ENCODE assay signal across 15 mouse cellular contexts in genomic region chr2:145905156-145905555, GRCm38 (mm10). TPM values are rescaled to one million over a fixed set of nuclear protein-coding genes. Genes with fewer than 3 reads are reported as not detected.
DNase-seq lines count a peak whose midpoint lies in the region; ATAC-seq and TF ChIP-seq lines count a peak whose summit lies in the region.
"Had no signal": no experiment of that assay in that cellular context is flagged by ENCODE, and none has a peak within 500 bp of the region (broad histone marks: within the 10 kb centered on the region; RNA-seq: fewer than 3 reads in every experiment).

No protein-coding gene starts in this region.

- dilution Hi-C loops in CH12.LX (cut with MboI; ENCODE audit: extremely low pct_ligation_motif_present, extremely low pct_unique_long_range_greater_than_20kb, low sequenced_read_pairs): no loop called here

- TF ChIP-seq POLR2A in CH12.LX (IDR thresholded peaks at IDR 0.05; ENCODE audit: low read depth, low read length): peak; percentile 44

- no peak overlapping the region for H3K27ac ChIP-seq in kidney, postnatal 0 days
- peak overlapping the region; percentile 60 for H3K27ac ChIP-seq in CH12.LX (ENCODE audit: insufficient read depth, low read depth)
- H3K27ac ChIP-seq in limb, embryonic 13.5 days: no peak overlapping the region
- no peak overlapping the region for H3K27ac ChIP-seq in intestine, postnatal 0 days (ENCODE audit: low read depth, low read length)
- H3K27ac ChIP-seq: liver, embryonic 14.5 days had no signal

- 0 out of 2 replicates have a peak overlapping the region, but pooled peaks have one; percentile 64 for H3K4me2 ChIP-seq in kidney, postnatal 0 days (ENCODE audit: low read length)
- H3K4me2 ChIP-seq in CH12.LX (ENCODE audit: insufficient read depth, low read depth, poor library complexity, severe bottlenecking): peak overlapping the region; percentile 84
- peak overlapping the region; percentile 78; the same call in 1 of the 2 replicates for H3K4me2 ChIP-seq in limb, embryonic 13.5 days (replicated peaks)
- no peak overlapping the region for H3K4me2 ChIP-seq in intestine, postnatal 0 days (replicated peaks; ENCODE audit: low read depth)

- TF ChIP-seq RAD21 in CH12.LX (IDR thresholded peaks at IDR 0.05; ENCODE audit: low read depth, low read length): no peak

- no peak overlapping the region for H3K9ac ChIP-seq in kidney, postnatal 0 days (ENCODE audit: low read depth, low read length)
- H3K9ac ChIP-seq in CH12.LX (ENCODE audit: insufficient read depth, low read depth): peak overlapping the region; percentile 84; the same call in 1 of the 2 replicates
- H3K9ac ChIP-seq in limb, embryonic 13.5 days: no peak overlapping the region
- no peak overlapping the region for H3K9ac ChIP-seq in intestine, postnatal 0 days (ENCODE audit: low read depth, low read length)
- H3K9ac ChIP-seq: liver, embryonic 14.5 days had no signal

- H3K27me3 ChIP-seq in kidney, postnatal 0 days (ENCODE audit: insufficient read depth, low read length): no peaks in the 10 kb centered on the region
- no peaks in the 10 kb centered on the region for H3K27me3 ChIP-seq in CH12.LX (replicated peaks)
- H3K27me3 ChIP-seq in limb, embryonic 13.5 days: no peaks in the 10 kb centered on the region
- no peaks in the 10 kb centered on the region for H3K27me3 ChIP-seq in intestine, postnatal 0 days (replicated peaks; ENCODE audit: control insufficient read depth, insufficient read depth, low read length)

- no peaks in the 10 kb centered on the region for H3K9me3 ChIP-seq in kidney, postnatal 0 days (replicated peaks; ENCODE audit: low read length)
- H3K9me3 ChIP-seq in CH12.LX (replicated peaks; ENCODE audit: low read length): no peaks in the 10 kb centered on the region
- no peaks in the 10 kb centered on the region for H3K9me3 ChIP-seq in limb, embryonic 13.5 days
- H3K9me3 ChIP-seq in intestine, postnatal 0 days (ENCODE audit: control insufficient read depth): no peaks in the 10 kb centered on the region

- no peak overlapping the region for H3K4me3 ChIP-seq in kidney, postnatal 0 days (replicated peaks; ENCODE audit: low read depth, low read length)
- peak overlapping the region in 2 of 3 experiments; percentile 85 to 97 for H3K4me3 ChIP-seq in CH12.LX (replicated peaks in 1 of 3; ENCODE audit: low read depth in 2 of 3, low read length in 2 of 3, poor library complexity in 1 of 3)
- H3K4me3 ChIP-seq in limb, embryonic 13.5 days: no peak overlapping the region
- no peak overlapping the region for H3K4me3 ChIP-seq in intestine, postnatal 0 days (ENCODE audit: low read depth, low read length)

- ATAC-seq in kidney, postnatal 0 days (replicated peaks; ENCODE audit: low FRiP score, low read depth): no peak
- no peak for ATAC-seq in limb, embryonic 13.5 days (ENCODE audit: low FRiP score, low read depth)
- no peak for ATAC-seq in intestine, postnatal 0 days
- ATAC-seq: midbrain, embryonic 16.5 days had no signal

- H3K79me2 ChIP-seq in CH12.LX (replicated peaks; ENCODE audit: control insufficient read depth, extremely low read depth, insufficient read depth, poor library complexity, severe bottlenecking): peaks cover 68% of the 10 kb centered on the region

- WGBS in kidney, postnatal 0 days: 75% methylated on average over 6 of the region's 6 CpGs
- WGBS in limb, embryonic 13.5 days: 83% methylated on average over 6 of the region's 6 CpGs
- WGBS in intestine, postnatal 0 days: 71% methylated on average over 6 of the region's 6 CpGs

- peaks cover 14% of the 10 kb centered on the region for H3K4me1 ChIP-seq in kidney, postnatal 0 days (replicated peaks; ENCODE audit: insufficient read depth, low read length)
- peaks cover 5 to 51% of the 10 kb centered on the region in 2 experiments for H3K4me1 ChIP-seq in CH12.LX (ENCODE audit: control insufficient read depth in 1 of 2, insufficient read depth in 2 of 2)
- peaks cover 19% of the 10 kb centered on the region for H3K4me1 ChIP-seq in limb, embryonic 13.5 days
- peaks cover 7% of the 10 kb centered on the region; the same call in 1 of the 2 replicates for H3K4me1 ChIP-seq in intestine, postnatal 0 days (replicated peaks; ENCODE audit: control insufficient read depth, insufficient read depth, low read length)

- peak; percentile 11 for DNase-seq in cerebellum, adult 9-11 months
- DNase-seq in cerebellum, postnatal 25 days: no peak
- no peak for DNase-seq in kidney, postnatal 0 days (ENCODE audit: low spot score)
- DNase-seq in kidney, postnatal 4 days: no peak
- peak; percentile 94 for DNase-seq in CH12.LX (ENCODE audit: extremely low read depth)
- no peak for DNase-seq in left cerebral cortex, postnatal 10 days (ENCODE audit: extremely low spot score in 1 of 2, low spot score in 2 of 2)
- DNase-seq: cerebellum, postnatal 36 days; layer of hippocampus, adult 9-11 months; spleen, adult 18-20 months; thymus, postnatal 14 days had no signal

- intact Hi-C loops in left cerebral cortex, postnatal 10 days (cut with DNase I): no loop called here

- no peak for TF ChIP-seq CTCF in kidney, postnatal 0 days (IDR thresholded peaks at IDR 0.05; ENCODE audit: low read depth)
- peak in 1 of 2 experiments; percentile 21; a peak in 2 of 4 replicates for TF ChIP-seq CTCF in CH12.LX (conservative IDR thresholded peaks at IDR 0.05 in 1 of 2, IDR thresholded peaks at IDR 0.05 in 1 of 2; ENCODE audit: low read depth in 2 of 2, low read length in 2 of 2)
- TF ChIP-seq CTCF in intestine, postnatal 0 days (IDR thresholded peaks at IDR 0.05; ENCODE audit: low read depth): no peak

- no peaks in the 10 kb centered on the region for H3K36me3 ChIP-seq in kidney, postnatal 0 days (ENCODE audit: insufficient read depth, low read length)
- H3K36me3 ChIP-seq in CH12.LX (replicated peaks in 1 of 2; ENCODE audit: control insufficient read depth in 1 of 2, insufficient read depth in 1 of 2, low read length in 1 of 2): peaks cover 16 to 36% of the 10 kb centered on the region in 2 experiments
- H3K36me3 ChIP-seq in limb, embryonic 13.5 days: peaks cover 27% of the 10 kb centered on the region
- H3K36me3 ChIP-seq in intestine, postnatal 0 days (ENCODE audit: control insufficient read depth, insufficient read depth): peaks cover 3% of the 10 kb centered on the region; the same call in 1 of the 2 replicates

- peak; percentile 94 for TF ChIP-seq EP300 in CH12.LX (IDR thresholded peaks at IDR 0.05; ENCODE audit: low read length)

- in situ Hi-C loops in CH12.LX (cut with MboI; ENCODE audit: low pct_ligation_motif_present, low pct_unique_long_range_greater_than_20kb, low sequenced_read_pairs): no loop called here

TF ChIP-seq in CH12.LX, 34 proteins besides CTCF, POLR2A, EP300 and RAD21 (continues in another document):
- TF ChIP-seq MYC (IDR thresholded peaks at IDR 0.05; ENCODE audit: low read depth, low read length) (peak; percentile 24; the same call in 1 of the 2 replicates), UBTF (IDR thresholded peaks at IDR 0.05; ENCODE audit: low read depth, low read length) (no peak), ELF1 (IDR thresholded peaks at IDR 0.05; ENCODE audit: low read depth, low read length) (no peak; the same call in 1 of the 2 replicates), ZKSCAN1 (IDR thresholded peaks at IDR 0.05; ENCODE audit: borderline replicate concordance, low read depth, low read length) (no peak), CHD2 (IDR thresholded peaks at IDR 0.05; ENCODE audit: low read length) (no peak; the same call in 1 of the 2 replicates), USF1 (IDR thresholded peaks at IDR 0.05; ENCODE audit: low read depth, low read length) (no peak), CHD1 (IDR thresholded peaks at IDR 0.05; ENCODE audit: low read depth, low read length) (no peak), POLR2AphosphoS2 (IDR thresholded peaks at IDR 0.05; ENCODE audit: low read depth, low read length) (no peak), JUN (IDR thresholded peaks at IDR 0.05; ENCODE audit: insufficient read depth, low read depth, low read length) (peak; percentile 97), SIN3A (IDR thresholded peaks at IDR 0.05; ENCODE audit: low read length) (peak; percentile 77), E2F4 (IDR thresholded peaks at IDR 0.05; ENCODE audit: insufficient replicate concordance, low read depth, low read length) (no peak), RCOR1 (conservative IDR thresholded peaks at IDR 0.05; ENCODE audit: low read depth, low read length) (peak; percentile 64; the same call in 1 of the 2 replicates), HCFC1 (IDR thresholded peaks at IDR 0.05; ENCODE audit: low read depth, low read length) (0 out of 2 replicates have a peak, but pooled peaks have one; percentile 18), ZMIZ1 (IDR thresholded peaks at IDR 0.05; ENCODE audit: low read depth, low read length) (no peak), KAT2A (IDR thresholded peaks at IDR 0.05; ENCODE audit: insufficient replicate concordance, low read length) (no peak), ETS1 (conservative IDR thresholded peaks at IDR 0.05; ENCODE audit: low read depth, low read length) (peak; percentile 98)

RNA-seq across cellular contexts. Expression of gene Naa20, which starts 3.3 kb away (rescaled TPM):
- 203 and 212 TPM in 2 replicates for polyA plus RNA-seq in kidney, postnatal 0 days (2015; fragmentation: Nextera tagmentation; extraction: Ambion mirVana)
- 79.8 and 102 TPM in 2 replicates for total RNA-seq in CH12.LX (2012; rRNA removed)
- 264 and 327 TPM in 2 replicates for total RNA-seq in CH12.LX (2014; rRNA removed)
- 121 and 136 TPM in 2 replicates for polyA plus RNA-seq in CH12.LX (2012; ENCODE audit: insufficient read length, low read depth)
- 163 and 165 TPM in 2 replicates for polyA plus RNA-seq in limb, embryonic 13.5 days (2015; fragmentation: Nextera tagmentation; extraction: Ambion mirVana)
- total RNA-seq in left cerebral cortex, postnatal 10 days (2021): 10 to 100 TPM; 77.9 to 81.4 TPM
- polyA plus RNA-seq in intestine, postnatal 0 days (2015; fragmentation: Nextera tagmentation; extraction: Ambion mirVana): 100 and 106 TPM in 2 replicates

RNA-seq across cellular contexts. Expression of gene Cfap61, which starts 29.4 kb away (rescaled TPM):
- 0.32 and 0.51 TPM in 2 replicates for polyA plus RNA-seq in kidney, postnatal 0 days (2015; fragmentation: Nextera tagmentation; extraction: Ambion mirVana)
- total RNA-seq in CH12.LX (2012; rRNA removed): not detected in 2 replicates
- 0.41 TPM in 1 of 2 replicates, not detected in the other for total RNA-seq in CH12.LX (2014; rRNA removed)
- 0.34 and 0.70 TPM in 2 replicates for polyA plus RNA-seq in CH12.LX (2012; ENCODE audit: insufficient read length, low read depth)
- polyA plus RNA-seq in limb, embryonic 13.5 days (2015; fragmentation: Nextera tagmentation; extraction: Ambion mirVana): 0.13 and 0.24 TPM in 2 replicates
- 1 to 10 TPM; 3.8 to 3.9 TPM for total RNA-seq in left cerebral cortex, postnatal 10 days (2021)
- polyA plus RNA-seq in intestine, postnatal 0 days (2015; fragmentation: Nextera tagmentation; extraction: Ambion mirVana): 0.08 TPM in 1 of 2 replicates, not detected in the other
- total RNA-seq: gastrocnemius, adult 8-10 months had no signal
- polyA plus RNA-seq: liver, embryonic 14.5 days had no signal

RNA-seq across cellular contexts. Expression of gene Crnkl1, which starts 29.7 kb away (rescaled TPM):
- polyA plus RNA-seq in kidney, postnatal 0 days (2015; fragmentation: Nextera tagmentation; extraction: Ambion mirVana): 23.6 and 24.4 TPM in 2 replicates
- total RNA-seq in CH12.LX (2012; rRNA removed) (18.8 and 22.1 TPM in 2 replicates), CH12.LX (2014; rRNA removed) (31.6 and 33.5 TPM in 2 replicates)
- polyA plus RNA-seq in CH12.LX (2012; ENCODE audit: insufficient read length, low read depth): 30.4 and 30.7 TPM in 2 replicates
- 33.6 and 34.5 TPM in 2 replicates for polyA plus RNA-seq in limb, embryonic 13.5 days (2015; fragmentation: Nextera tagmentation; extraction: Ambion mirVana)
- 10 to 100 TPM; 15.9 to 19.2 TPM for total RNA-seq in left cerebral cortex, postnatal 10 days (2021)
- polyA plus RNA-seq in intestine, postnatal 0 days (2015; fragmentation: Nextera tagmentation; extraction: Ambion mirVana): 12.6 and 14.3 TPM in 2 replicates

Comparison
In these comparisons a context has a peak if more than half of its experiments do, and no peak if none do; other contexts are left out.
1. DNase-seq: peak in cerebellum, adult 9-11 months (single experiment) and CH12.LX (single experiment); none in cerebellum, postnatal 25 days (0 of 2), kidney, postnatal 0 days (single experiment), kidney, postnatal 4 days (0 of 2) and left cerebral cortex, postnatal 10 days (0 of 2).
2. H3K4me3 ChIP-seq: peak in CH12.LX (2 of 3); none in kidney, postnatal 0 days (single experiment), limb, embryonic 13.5 days (single experiment) and intestine, postnatal 0 days (single experiment).